Mouse (Mus musculus) ES-Bruce4 (cell line): Measurements from ENCODE around the gene Atg7.

Source experiments
- CTCF ChIP-seq: IDR thresholded peaks from one replicate; pipeline ENCODE4 v1.8.1; 2011; ENCODE audit warnings: low read depth, low read length
- EP300 ChIP-seq: IDR thresholded peaks from 2 replicates; pipeline ENCODE4 v1.6.1; 2011; ENCODE audit warnings: low read depth, low read length; ENCODE audit not compliant: insufficient read depth
- POLR2A ChIP-seq: IDR thresholded peaks from one replicate; pipeline ENCODE4 v1.8.1; 2011; ENCODE audit warnings: low read length; ENCODE audit not compliant: insufficient read depth

GRCm38 (mm10) chr6:114748882-114749281 lies 106.0 kb downstream of the Atg7 start:
- TF ChIP-seq POLR2A = no peak
- TF ChIP-seq CTCF = no peak
- no peak for TF ChIP-seq EP300
